Mouse (Mus musculus): ENCODE measurements around the gene Tatdn2.

DNA sequence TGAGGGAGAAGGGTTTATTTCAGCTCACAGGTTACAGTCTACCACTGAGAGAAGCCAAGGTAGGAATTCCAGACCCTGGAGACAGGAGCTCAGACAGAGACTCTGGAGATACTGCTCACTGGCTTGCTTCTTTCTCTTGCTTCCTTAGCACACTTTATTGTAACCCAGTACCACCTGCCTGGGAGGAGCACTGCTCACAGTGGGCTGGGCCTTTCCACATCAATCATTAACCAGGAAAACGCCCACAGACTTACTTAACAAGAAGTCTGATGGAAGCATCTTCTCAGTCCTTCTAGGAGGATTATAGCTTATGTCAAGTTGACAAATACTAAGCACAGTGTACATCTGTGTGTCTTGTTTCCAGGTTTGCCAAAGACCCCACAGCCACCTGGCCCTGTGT lies 17.9 kb downstream of the Tatdn2 start:
- TF ChIP-seq POLR2A (IDR thresholded peaks at IDR 0.05; ENCODE audit: insufficient read length, low read depth) (no peak), USF1 (IDR thresholded peaks at IDR 0.05; ENCODE audit: low read depth) (no peak), E2F4 (IDR thresholded peaks at IDR 0.05; ENCODE audit: insufficient read depth) (no peak), TCF3 (IDR thresholded peaks at IDR 0.05; ENCODE audit: insufficient read length, low read depth) (no peak)
